Mouse (Mus musculus) cortical plate, adult 2 months (tissue): ENCODE data around the gene Ccin. TPM values are rescaled to one million over a fixed set of nuclear protein-coding genes. Genes with fewer than 3 reads are reported as not detected.

ENCODE experiments used
- H3K27ac ChIP-seq: fragments of 200-500 bp; 2 replicates; pipeline ENCODE4 v1.5.1; 2012; ENCODE audit warnings: low read length, control low read depth, inconsistent platforms; ENCODE audit not compliant: insufficient read depth
- H3K4me1 ChIP-seq: fragments of 200-500 bp; 2 replicates; pipeline ENCODE4 v1.6.1; 2011; ENCODE audit warnings: low read length; ENCODE audit not compliant: control insufficient read depth, insufficient read depth
- H3K4me3 ChIP-seq: fragments of 200-500 bp; 2 replicates; pipeline ENCODE4 v1.5.1; 2011; ENCODE audit warnings: mild to moderate bottlenecking, low read length, control low read depth; ENCODE audit not compliant: insufficient read depth
- CTCF ChIP-seq: fragments of 200-500 bp; IDR thresholded peaks from 2 replicates; pipeline ENCODE4 v1.5.1; 2011; ENCODE audit warnings: mild to moderate bottlenecking, control low read depth, low read length; ENCODE audit not compliant: insufficient read depth; ENCODE audit errors: extremely low read depth
- POLR2A ChIP-seq: fragments of 200-500 bp; IDR thresholded peaks from 2 replicates; pipeline ENCODE4 v1.6.1; 2011; ENCODE audit warnings: mild to moderate bottlenecking, low read length, control low read depth; ENCODE audit not compliant: insufficient read depth; ENCODE audit errors: extremely low read depth
- polyA plus RNA-seq: library from polyadenylated mRNA; depleted of rRNA; stranded (reverse); fragments of >200 nt; gene quantifications from 2 replicates; pipeline ENCODE4 v1.2.3, GENCODE M21; 2012; rRNA removed

Ccin gene
- not detected in 2 replicates for polyA plus RNA-seq

GRCm38 (mm10) chr4:43983181-43983580 is at the start of gene Ccin:
TSS of gene Ccin (plus strand) at chr4:43983483.
- Histone ChIP-seq H3K4me3 (no peak within 1 kb of the TSS), H3K27ac (no peak within 1 kb of the TSS), H3K4me1 (no peaks in the 10 kb centered on the region; the same call in 1 of the 2 replicates)
- TF ChIP-seq CTCF = no peak
- TF ChIP-seq POLR2A = no peak

GRCm38 (mm10) chr4:43936186-43936585 is 47.1 kb upstream of the Ccin start:
- TF ChIP-seq CTCF (no peak), POLR2A (no peak)
- Histone ChIP-seq H3K4me3 (no peak overlapping the region), H3K4me1 (no peaks in the 10 kb centered on the region), H3K27ac (no peak overlapping the region)

DNA sequence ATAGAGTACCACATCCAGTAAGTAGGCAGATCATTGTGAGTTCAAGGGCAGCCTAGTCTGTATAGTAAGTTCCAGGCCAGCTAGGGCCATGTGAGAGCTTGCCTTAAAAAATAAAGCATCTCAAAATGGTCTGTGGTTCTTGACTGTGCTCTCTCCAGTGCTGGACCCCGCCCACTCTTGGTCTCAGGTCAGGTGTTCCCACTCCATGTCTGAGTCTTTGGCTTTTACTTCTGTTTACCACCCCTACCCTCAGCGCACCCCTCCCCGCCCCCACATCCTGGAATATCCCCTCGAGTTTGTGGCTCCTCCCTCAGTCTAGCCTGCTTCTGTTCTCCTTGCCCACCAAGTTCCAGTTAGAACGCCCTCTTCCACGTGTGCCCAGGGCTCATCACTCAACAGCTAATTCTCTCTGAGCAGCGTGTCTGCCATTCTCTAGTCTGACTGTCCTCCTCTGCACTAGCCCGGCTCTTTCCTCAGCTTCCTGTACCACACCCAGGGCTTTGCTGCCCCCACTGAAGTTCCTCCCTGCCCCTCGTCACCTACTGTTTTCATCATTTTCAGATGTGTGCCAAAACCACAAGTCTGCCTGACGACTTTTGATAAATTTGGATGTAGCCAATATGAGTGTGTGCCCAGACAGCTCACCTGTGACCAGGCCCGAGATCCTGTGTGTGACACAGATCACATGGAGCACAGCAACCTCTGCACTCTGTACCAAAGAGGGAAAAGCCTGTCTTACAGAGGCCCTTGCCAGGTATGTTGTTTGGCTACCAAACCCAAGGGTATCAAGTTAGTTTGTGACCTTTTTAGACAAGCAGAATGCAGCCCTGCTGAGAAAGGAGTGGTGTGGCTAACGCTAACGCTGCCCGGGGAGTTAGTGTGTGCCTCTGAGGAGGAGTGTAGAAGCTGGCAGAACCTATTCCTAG is 46.3 kb upstream of the Ccin start:
- no peak overlapping the region for H3K4me3 ChIP-seq
- H3K27ac ChIP-seq = no peak overlapping the region
- no peak for TF ChIP-seq POLR2A
- TF ChIP-seq CTCF = no peak
- H3K4me1 ChIP-seq = no peaks in the 10 kb centered on the region

- TF ChIP-seq POLR2A (no peak), CTCF (no peak)
Measured at GRCm38 (mm10) chr4:43941315-43941714, 42.0 kb upstream of the Ccin start.

DNA sequence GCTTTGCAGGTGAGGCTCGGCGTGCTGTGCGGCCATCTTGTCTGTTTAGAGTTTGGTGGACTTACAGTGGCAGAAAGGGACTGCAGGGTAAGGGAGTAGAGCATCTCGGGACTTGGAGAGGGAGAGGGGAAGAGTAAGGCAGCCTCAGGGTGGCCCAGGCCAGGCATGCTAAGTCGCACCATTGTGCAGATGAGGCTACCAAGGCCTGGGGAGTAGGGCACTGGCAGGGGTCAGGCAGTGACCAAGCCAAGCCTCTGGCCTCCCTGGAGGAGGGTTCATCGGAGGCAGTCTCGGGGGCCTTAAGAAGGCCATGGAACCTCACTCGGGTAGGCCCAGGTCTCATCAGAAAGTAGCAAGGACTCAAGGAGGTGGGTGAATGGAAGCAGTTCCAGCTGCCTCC is 40.9 kb upstream of the Ccin start:
- Histone ChIP-seq H3K4me3 (no peak overlapping the region), H3K4me1 (no peaks in the 10 kb centered on the region), H3K27ac (no peak overlapping the region)
- no peak for TF ChIP-seq POLR2A
- no peak for TF ChIP-seq CTCF

More at GRCm38 (mm10) chr4:43941315-43941714, 42.0 kb upstream of the Ccin start:
- no peaks in the 10 kb centered on the region for H3K4me1 ChIP-seq
- no peak overlapping the region for H3K4me3 ChIP-seq
- H3K27ac ChIP-seq = no peak overlapping the region

GRCm38 (mm10) chr4:43947571-43947970 is 35.7 kb upstream of the Ccin start:
- Histone ChIP-seq H3K4me3 (no peak overlapping the region), H3K27ac (no peak overlapping the region), H3K4me1 (no peaks in the 10 kb centered on the region)
- TF ChIP-seq POLR2A (no peak), CTCF (no peak)

DNA sequence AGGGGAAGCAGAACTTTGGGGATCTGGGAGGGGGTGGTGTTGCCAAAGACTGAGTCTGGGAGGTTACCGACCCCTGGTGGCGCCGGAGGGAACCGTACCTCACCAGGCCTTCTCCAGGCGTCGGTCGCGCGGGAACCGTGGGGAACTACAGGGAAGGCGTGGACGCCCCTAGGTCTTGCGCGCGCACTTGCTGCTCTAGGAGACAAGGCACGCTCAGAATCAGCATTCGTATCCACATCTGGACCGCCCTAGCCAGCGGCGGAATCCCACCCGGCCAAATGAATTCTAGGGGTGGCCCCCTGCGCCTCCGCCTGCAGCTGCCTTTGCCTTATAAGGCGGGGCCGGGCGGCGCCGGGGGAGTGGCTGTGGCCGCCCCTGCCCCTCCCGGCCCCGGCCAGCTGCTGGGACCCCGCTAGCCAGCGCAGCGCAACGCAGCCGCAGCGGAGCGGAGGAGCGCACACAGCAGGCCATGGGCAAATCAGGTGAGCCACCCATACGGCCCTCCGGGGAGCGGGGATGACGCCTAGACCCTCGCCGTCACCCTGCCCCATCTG is 25.9 kb upstream of the Ccin start, which contains the start of gene Glipr2:
Gene Glipr2 (plus strand): TSS at position 110 of the 554 bp plus-strand sequence.
- TF ChIP-seq CTCF = peak; percentile 57
- TF ChIP-seq POLR2A = no peak
- Histone ChIP-seq H3K27ac (no peak within 1 kb of the TSS), H3K4me3 (peak within 1 kb of the TSS; percentile 38), H3K4me1 (no peaks in the 10 kb centered on the region)

GRCm38 (mm10) chr4:43957846-43958461 is 25.3 kb upstream of the Ccin start:
- peak overlapping the region; percentile 38 for H3K4me3 ChIP-seq
- no peak overlapping the region for H3K27ac ChIP-seq
- H3K4me1 ChIP-seq = no peaks in the 10 kb centered on the region
- no peak for TF ChIP-seq CTCF
- TF ChIP-seq POLR2A = no peak

DNA sequence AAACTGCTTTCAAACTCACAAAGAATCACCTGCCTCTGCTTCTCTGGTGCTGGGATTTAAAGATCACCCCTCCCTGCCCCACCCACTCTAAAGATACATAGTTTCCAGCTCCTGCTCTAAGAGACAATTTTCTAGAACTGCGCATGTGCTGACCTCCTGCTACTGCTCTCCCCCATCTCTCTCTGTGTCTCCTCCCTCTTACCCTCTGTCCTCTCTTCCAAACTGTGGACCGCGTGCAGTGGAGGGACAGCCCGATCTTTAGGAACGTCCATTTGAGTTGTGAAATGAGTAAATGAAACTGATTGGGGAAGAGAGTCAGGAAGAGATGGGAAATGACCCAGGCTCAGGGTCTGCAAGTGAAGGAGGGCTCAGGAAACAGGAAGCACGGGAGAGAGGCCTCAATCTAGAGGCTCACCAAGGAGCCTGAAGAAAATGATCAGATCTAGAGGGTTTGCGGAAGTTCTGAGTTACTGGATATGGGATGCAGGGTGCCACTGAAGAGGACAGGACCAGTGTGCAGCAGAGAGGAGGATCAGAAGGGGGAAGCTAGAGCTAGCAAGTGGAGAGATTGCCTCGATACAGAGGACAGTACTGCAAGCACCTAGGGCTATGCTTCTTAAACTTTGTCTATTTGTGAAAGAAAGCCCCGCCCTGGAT is 23.6 kb upstream of the Ccin start:
- Histone ChIP-seq H3K4me1 (no peaks in the 10 kb centered on the region), H3K27ac (no peak overlapping the region), H3K4me3 (no peak overlapping the region)
- TF ChIP-seq POLR2A (no peak), CTCF (no peak)

DNA sequence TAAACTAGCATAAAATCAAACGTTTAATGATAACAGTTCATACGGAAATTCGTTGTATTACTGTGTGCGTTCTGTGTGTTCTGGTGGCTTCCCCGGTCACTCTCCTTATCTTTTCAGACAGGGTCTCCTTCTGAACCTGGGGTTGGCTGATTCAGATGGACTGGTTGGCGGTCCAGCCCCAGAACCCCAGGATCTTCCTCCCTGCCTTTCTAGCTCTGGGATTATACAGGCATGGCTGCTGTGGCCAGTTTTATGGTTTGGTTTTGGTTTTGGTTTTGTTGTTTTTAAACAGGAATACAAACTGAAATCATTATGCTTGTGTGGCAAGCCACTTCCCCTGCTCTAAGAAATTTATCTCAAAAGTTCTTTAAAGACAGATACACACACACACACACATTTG is 23.1 kb upstream of the Ccin start:
- TF ChIP-seq POLR2A (no peak), CTCF (no peak)
- H3K4me1 ChIP-seq = no peaks in the 10 kb centered on the region

More for the DNA sequence above, 23.1 kb upstream of the Ccin start:
- no peak overlapping the region for H3K27ac ChIP-seq
- no peak overlapping the region for H3K4me3 ChIP-seq
